Mouse (Mus musculus) hindbrain, postnatal 0 days (tissue): ENCODE data around the gene Cd274. TPM values are rescaled to one million over a fixed set of nuclear protein-coding genes. Genes with fewer than 3 reads are reported as not detected.

Source experiments
- ATAC-seq: fragments of 200-750 bp; cut with Nextera tagmentation; 2 replicates; pipeline ENCODE4 v1.8.0; 2017; ENCODE audit warnings: mild to moderate bottlenecking, moderate TSS enrichment, moderate library complexity
- DNase-seq: peaks from one replicate; pipeline ENCODE4 v3.0.0-alpha.2; 2015; ENCODE audit warnings: low spot score
- H3K27ac ChIP-seq: fragments of 300-500 bp; sonication (generic); 2 replicates; pipeline ENCODE4 v1.5.1; 2014; ENCODE audit warnings: mild to moderate bottlenecking
- H3K27me3 ChIP-seq: fragments of 300-500 bp; sonication (generic); 2 replicates; pipeline ENCODE4 v1.6.1; 2014; ENCODE audit warnings: low read length, mixed read lengths; ENCODE audit not compliant: insufficient read depth
- H3K36me3 ChIP-seq: fragments of 300-500 bp; sonication (generic); 2 replicates; pipeline ENCODE4 v1.6.1; 2014; ENCODE audit warnings: low read length, mixed read lengths; ENCODE audit not compliant: insufficient read depth
- H3K4me1 ChIP-seq: fragments of 300-500 bp; sonication (generic); 2 replicates; pipeline ENCODE4 v1.6.1; 2014; ENCODE audit warnings: antibody characterized with exemption, low read length, mixed read lengths; ENCODE audit not compliant: insufficient read depth
- H3K4me2 ChIP-seq: fragments of 300-500 bp; sonication (generic); 2 replicates; pipeline ENCODE4 v1.6.1; 2014; ENCODE audit warnings: low read depth, mild to moderate bottlenecking, low read length, moderate library complexity, mixed read lengths
- H3K4me3 ChIP-seq: fragments of 300-500 bp; sonication (generic); 2 replicates; pipeline ENCODE4 v1.5.1; 2014; ENCODE audit warnings: low read length
- H3K9ac ChIP-seq: fragments of 300-500 bp; sonication (generic); replicated peaks from 2 replicates; pipeline ENCODE4 v1.6.1; 2014; ENCODE audit warnings: mild to moderate bottlenecking, low read length, moderate library complexity, mixed read lengths
- H3K9me3 ChIP-seq: fragments of 300-500 bp; sonication (generic); 2 replicates; pipeline ENCODE4 v1.6.1; 2016; ENCODE audit warnings: low read length, mixed read lengths
- CTCF ChIP-seq: IDR thresholded peaks from 2 replicates; pipeline ENCODE4 v1.5.1; 2016; ENCODE audit warnings: antibody characterized with exemption, control low read depth, low read depth
- WGBS: fragments of 180-500 bp; shearing (Covaris S2); extraction: QIAGEN DNeasy Blood & Tissue Kit; methylation state at CpG from one replicate; pipeline ENCODE4 v1.1.7; 2014; 5-methylcytosine and 5-hydroxymethylcytosine counted together
- polyA plus RNA-seq: library from polyadenylated mRNA; unstranded; fragments of >200 nt; fragmentation: Nextera tagmentation; extraction: Ambion mirVana; gene quantifications from 2 replicates; pipeline ENCODE4 v1.2.1, GENCODE M21; 2015
- total RNA-seq: library from RNA; depleted of rRNA; stranded (reverse); fragments of >200 nt; gene quantifications from 2 replicates; pipeline ENCODE4 v1.2.3, GENCODE M21; 2014

Gene Cd274
- total and polyA plus RNA-seq, 2 experiments from 2014 or later, result 0.16 to 0.24 TPM

DNA sequence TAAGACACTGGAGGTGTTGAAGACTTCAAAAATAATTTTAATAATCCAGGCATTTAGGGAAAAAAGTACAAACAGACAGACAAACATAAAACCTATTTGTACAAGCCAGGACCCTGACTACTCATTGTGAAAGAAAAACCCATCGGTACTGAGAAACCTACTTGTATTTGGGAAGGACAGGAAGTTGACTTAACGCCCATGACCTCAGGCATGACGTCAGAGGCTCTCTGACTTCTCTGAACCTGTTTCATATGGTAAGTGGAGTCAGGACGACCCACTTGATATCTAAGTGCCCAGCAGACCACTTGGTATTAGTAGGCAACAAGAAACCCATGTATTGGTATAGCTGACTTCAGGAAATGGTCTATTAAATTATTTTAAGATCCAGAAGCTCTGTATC, 24.0 kb downstream of the Cd274 start:
- Histone ChIP-seq H3K4me1 (no peaks in the 10 kb centered on the region), H3K4me3 (no peak overlapping the region), H3K27me3 (no peaks in the 10 kb centered on the region), H3K9me3 (no peaks in the 10 kb centered on the region), H3K4me2 (no peak overlapping the region), H3K9ac (no peak overlapping the region), H3K27ac (no peak overlapping the region), H3K36me3 (no peaks in the 10 kb centered on the region)
- ATAC-seq, result no peak
- no peak for DNase-seq
- 69% methylated on average over 4 of the region's 4 CpGs for WGBS
- TF ChIP-seq CTCF, result no peak

DNA sequence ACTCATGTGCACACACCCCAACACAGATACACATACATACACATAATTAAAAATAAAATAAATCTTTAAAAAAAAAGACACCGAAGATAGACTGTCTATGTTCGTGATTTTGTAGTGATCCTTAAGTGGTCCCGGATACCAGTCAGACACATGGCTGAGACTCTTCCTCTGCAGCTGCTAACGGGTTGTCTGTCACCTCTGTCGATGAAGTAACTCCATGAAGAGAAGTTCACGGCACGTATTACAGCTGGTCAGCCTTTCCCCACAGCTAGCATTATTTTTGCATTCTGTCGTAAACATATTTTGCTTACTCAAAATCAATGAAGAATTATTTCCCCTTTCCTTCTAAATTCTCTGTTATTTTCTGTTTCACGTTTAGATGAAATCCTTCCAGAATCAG, 26.1 kb downstream of the Cd274 start:
- H3K27ac ChIP-seq, result no peak overlapping the region
- ATAC-seq, result no peak
- no peaks in the 10 kb centered on the region for H3K27me3 ChIP-seq
- H3K9ac ChIP-seq, result no peak overlapping the region
- H3K4me1 ChIP-seq, result no peaks in the 10 kb centered on the region
- no peak overlapping the region for H3K4me2 ChIP-seq
- 87% methylated on average over 9 of the region's 9 CpGs for WGBS
- TF ChIP-seq CTCF, result no peak
- no peaks in the 10 kb centered on the region for H3K9me3 ChIP-seq
- DNase-seq, result no peak
- no peaks in the 10 kb centered on the region for H3K36me3 ChIP-seq
- H3K4me3 ChIP-seq, result no peak overlapping the region

DNA sequence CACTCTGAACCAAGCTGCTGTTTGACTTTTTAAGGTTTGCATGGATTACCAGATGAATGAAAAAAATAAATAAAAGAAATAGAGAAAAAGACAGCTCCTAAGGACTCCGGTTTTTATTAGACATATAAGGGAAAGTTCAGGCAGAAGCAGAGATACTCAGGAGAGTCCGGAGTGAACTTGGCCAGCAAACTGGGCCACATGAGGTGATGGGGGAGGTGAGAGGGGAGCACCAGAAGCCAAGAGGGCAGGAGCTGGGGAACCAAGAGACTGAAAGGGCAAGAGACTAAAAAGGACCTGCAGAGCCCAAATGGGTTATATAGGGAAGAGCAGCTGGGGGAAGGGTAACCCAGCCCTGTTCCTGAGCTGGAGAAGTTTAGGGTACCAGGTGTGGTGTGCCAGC, 27.5 kb downstream of the Cd274 start:
- no peaks in the 10 kb centered on the region for H3K4me1 ChIP-seq
- no peak overlapping the region for H3K4me3 ChIP-seq
- 93% methylated on average over 2 of the region's 2 CpGs for WGBS
- H3K9ac ChIP-seq, result no peak overlapping the region
- H3K4me2 ChIP-seq, result no peak overlapping the region
- no peaks in the 10 kb centered on the region for H3K9me3 ChIP-seq
- no peak overlapping the region for H3K27ac ChIP-seq
- DNase-seq, result no peak
- no peaks in the 10 kb centered on the region for H3K27me3 ChIP-seq
- TF ChIP-seq CTCF, result no peak
- no peaks in the 10 kb centered on the region for H3K36me3 ChIP-seq
- no peak for ATAC-seq

DNA sequence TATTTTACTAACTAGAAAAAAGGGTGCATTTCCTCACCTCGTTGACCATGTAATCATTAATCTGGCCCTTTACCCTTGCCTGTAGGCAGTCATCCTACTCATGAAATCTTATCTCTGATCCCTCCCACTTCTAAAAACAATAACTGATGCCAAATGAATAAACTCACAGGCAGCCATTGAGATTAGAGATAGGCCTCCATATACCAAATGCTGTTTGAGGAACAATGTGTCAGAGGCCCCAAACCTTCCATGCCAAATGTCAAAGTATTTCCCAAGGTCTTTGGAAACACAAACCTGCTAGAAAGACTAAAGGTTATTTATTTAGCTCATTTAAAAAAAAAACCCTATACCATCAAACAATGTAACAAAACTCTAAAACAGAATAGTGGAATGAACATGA, 29.1 kb downstream of the Cd274 start:
- Histone ChIP-seq H3K4me3 (no peak overlapping the region), H3K4me1 (no peaks in the 10 kb centered on the region), H3K27ac (no peak overlapping the region), H3K9me3 (no peaks in the 10 kb centered on the region), H3K4me2 (no peak overlapping the region), H3K27me3 (no peaks in the 10 kb centered on the region), H3K9ac (no peak overlapping the region), H3K36me3 (no peaks in the 10 kb centered on the region)
- ATAC-seq, result no peak
- no peak for DNase-seq
- TF ChIP-seq CTCF, result no peak
- 76% methylated on average over 1 of the region's 1 CpGs for WGBS

DNA sequence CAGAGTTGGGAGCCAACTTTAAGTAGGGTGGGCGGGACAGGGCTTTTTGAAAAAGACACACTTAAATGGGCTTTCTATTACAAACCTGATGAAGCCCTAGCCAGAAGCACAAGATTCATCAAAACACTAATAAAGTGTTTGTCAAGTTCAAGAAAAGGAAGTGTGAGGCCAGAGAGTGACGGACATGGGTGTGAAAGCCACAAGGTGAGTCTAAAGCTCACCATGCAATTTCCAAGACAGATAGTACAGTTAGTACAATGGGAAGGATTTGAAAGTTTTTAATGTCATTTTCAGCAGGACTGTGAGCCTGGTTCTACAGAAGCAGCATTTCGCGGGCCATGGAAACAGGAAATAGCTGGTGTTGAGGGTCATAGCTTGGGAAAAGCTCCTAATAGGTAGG, 32.5 kb downstream of the Cd274 start:
- H3K27ac ChIP-seq, result no peak overlapping the region
- 87% methylated on average over 4 of the region's 4 CpGs for WGBS

DNA sequence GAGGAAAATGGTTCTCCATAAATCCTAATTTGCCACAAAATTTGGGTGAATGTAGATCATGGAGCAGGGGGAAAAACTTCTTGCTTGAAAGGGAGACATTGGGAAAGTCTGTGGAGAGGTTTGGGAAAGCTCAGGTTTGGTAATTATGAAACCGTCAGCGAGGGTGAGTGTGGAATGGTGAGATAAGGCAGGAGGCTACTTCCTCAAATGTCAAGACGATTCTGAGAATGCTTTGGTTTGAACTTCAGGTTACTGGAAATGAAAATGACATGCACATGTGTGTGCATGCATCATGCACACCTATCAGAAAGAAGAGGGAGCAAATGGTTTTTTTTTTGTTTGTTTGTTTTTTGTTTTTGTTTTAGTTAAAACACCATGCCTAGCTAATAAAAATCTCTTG, 33.2 kb downstream of the Cd274 start:
- H3K36me3 ChIP-seq, result no peaks in the 10 kb centered on the region
- WGBS, result 93% methylated on average over 3 of the region's 3 CpGs

More for the DNA sequence above, 32.5 kb downstream of the Cd274 start:
- no peak overlapping the region for H3K4me3 ChIP-seq
- no peaks in the 10 kb centered on the region for H3K27me3 ChIP-seq
- no peak overlapping the region for H3K9ac ChIP-seq
- DNase-seq (no peak), ATAC-seq (no peak)
- no peak overlapping the region for H3K4me2 ChIP-seq
- no peak for TF ChIP-seq CTCF
- no peaks in the 10 kb centered on the region for H3K4me1 ChIP-seq
- no peaks in the 10 kb centered on the region for H3K9me3 ChIP-seq
- H3K36me3 ChIP-seq, result no peaks in the 10 kb centered on the region

DNA sequence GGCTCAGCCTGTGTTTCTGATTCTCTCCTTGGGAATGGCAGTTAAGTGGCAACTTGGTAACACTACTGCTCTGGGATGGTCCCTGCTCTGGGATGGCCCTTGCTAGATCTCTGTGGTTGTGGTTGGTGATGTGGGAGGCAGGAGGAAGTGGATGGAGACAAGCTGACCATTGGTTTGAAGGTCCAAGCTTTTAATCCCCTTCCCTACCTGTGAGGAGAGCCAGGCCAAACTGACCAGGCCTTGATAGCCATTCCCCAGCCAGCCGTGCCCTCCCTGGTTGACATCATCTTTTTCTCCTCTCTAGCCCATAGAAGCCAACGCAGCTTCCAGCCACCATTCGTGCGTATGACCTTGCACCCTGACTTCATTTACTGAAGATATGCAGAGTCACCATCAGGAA, 35.4 kb downstream of the Cd274 start:
- no peak overlapping the region for H3K4me2 ChIP-seq
- DNase-seq (no peak), ATAC-seq (no peak)
- H3K36me3 ChIP-seq, result no peaks in the 10 kb centered on the region
- no peak overlapping the region for H3K27ac ChIP-seq
- 93% methylated on average over 4 of the region's 4 CpGs for WGBS
- H3K4me3 ChIP-seq, result no peak overlapping the region
- no peak for TF ChIP-seq CTCF
- H3K27me3 ChIP-seq, result no peaks in the 10 kb centered on the region
- no peaks in the 10 kb centered on the region for H3K9me3 ChIP-seq
- no peaks in the 10 kb centered on the region for H3K4me1 ChIP-seq
- H3K9ac ChIP-seq, result no peak overlapping the region

More for the DNA sequence above, 33.2 kb downstream of the Cd274 start:
- DNase-seq, result no peak
- no peak overlapping the region for H3K27ac ChIP-seq
- ATAC-seq, result no peak
- H3K4me2 ChIP-seq, result no peak overlapping the region
- H3K9me3 ChIP-seq, result no peaks in the 10 kb centered on the region
- no peak overlapping the region for H3K4me3 ChIP-seq
- no peak overlapping the region for H3K9ac ChIP-seq
- TF ChIP-seq CTCF, result no peak
- no peaks in the 10 kb centered on the region for H3K27me3 ChIP-seq
- no peaks in the 10 kb centered on the region for H3K4me1 ChIP-seq
